Mouse (Mus musculus) colon, adult 2 months (tissue): ENCODE data around the gene Rerg. TPM values are rescaled to one million over a fixed set of nuclear protein-coding genes. Genes with fewer than 3 reads are reported as not detected.

ENCODE experiments used
- polyA plus RNA-seq: library from polyadenylated mRNA; depleted of rRNA; stranded (reverse); fragments of >200 nt; gene quantifications from 2 replicates; pipeline ENCODE4 v1.2.3, GENCODE M21; 2012; rRNA removed

Rerg gene
- polyA plus RNA-seq = 6.8 and 13.4 TPM in 2 replicates

GRCm38 (mm10) chr6:137170226-137170625 lies at the start of gene Rerg:
TSS of gene Rerg (minus strand) at chr6:137170497.

Other genes starting within 250 kb of the Rerg start
- 5.4 TPM in 1 of 2 replicates, not detected in the other for gene Erp27, start 248.3 kb downstream of the Rerg start, polyA plus RNA-seq
- 0.07 TPM in 1 of 2 replicates, not detected in the other for gene Pde6h, start 246.7 kb downstream of the Rerg start, polyA plus RNA-seq
- gene Arhgdib, start 228.6 kb downstream of the Rerg start, polyA plus RNA-seq = 13.7 and 17.1 TPM in 2 replicates
- gene Ptpro, start 81.8 kb upstream of the Rerg start, polyA plus RNA-seq = 2.4 and 2.7 TPM in 2 replicates